Mouse (Mus musculus): ENCODE data around the gene Tenm4.

The Tenm4 gene

DNA sequence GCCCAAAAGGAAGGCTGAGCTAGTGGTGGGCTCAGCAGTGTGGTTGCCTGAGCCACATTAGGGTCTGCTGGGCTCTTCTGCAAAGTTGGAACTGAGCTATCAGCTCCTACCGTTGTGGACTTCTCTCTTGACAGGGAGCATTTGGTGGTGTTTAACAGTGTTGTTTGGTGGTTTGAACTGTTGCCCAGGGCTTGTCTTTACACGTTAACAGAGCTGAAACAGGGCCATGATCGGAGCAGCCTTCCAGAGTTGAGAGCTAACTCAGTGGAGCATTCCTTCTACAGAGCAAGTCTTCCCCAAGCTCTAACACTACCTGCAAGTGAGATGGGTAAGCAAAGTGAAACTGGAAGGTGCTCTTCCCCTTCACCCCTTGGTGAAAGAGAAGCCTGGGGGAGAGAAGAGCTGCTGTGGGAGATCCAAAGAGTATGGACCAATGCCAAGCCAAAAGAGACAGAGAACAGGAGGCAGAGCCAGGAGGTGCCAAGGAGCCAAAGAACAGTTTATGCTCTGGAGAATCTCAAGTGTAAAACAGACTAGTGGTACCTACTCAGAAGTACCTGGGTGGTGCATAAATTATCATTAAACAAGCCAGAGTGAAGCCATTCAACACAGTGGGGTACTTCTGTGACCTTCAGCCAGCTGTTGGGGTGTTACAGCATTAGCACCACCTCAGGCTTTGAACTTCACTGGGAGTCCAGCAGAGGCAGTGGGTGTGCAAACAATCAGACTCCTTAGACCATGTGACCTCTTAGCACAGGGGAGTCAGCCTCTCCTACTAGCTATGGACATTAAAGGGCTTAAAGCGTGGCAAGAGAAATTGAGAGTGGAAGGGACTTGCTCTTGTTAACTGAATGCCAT, 71.5 kb downstream of the Tenm4 start:
- no peak for DNase-seq (ENCODE audit: low read depth)

- DNase-seq (ENCODE audit: low read depth): no peak
These were observed 73.8 kb downstream of the Tenm4 start for GRCm38 (mm10) chr7:96244796-96245195.

DNA sequence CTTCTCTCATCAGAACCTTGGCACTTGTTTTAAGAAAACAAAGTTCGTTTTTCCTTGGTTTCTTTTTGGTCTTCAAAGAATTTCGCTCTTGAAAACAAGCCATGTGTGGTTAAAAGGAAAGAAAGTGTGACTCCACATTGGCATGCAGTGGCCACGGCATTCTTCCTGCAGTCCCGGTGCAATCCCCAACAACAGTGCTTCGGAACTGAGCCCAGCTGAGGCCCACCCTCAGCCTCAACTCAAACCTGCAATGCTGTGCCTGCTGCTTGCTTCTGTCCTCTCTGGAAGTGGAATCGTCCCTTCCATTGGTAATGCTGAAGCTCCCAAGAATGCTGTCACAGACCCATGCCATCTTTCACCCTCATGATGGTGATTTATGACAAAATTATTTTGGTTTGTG, 88.6 kb downstream of the Tenm4 start:
- DNase-seq (ENCODE audit: low read depth): no peak

DNA sequence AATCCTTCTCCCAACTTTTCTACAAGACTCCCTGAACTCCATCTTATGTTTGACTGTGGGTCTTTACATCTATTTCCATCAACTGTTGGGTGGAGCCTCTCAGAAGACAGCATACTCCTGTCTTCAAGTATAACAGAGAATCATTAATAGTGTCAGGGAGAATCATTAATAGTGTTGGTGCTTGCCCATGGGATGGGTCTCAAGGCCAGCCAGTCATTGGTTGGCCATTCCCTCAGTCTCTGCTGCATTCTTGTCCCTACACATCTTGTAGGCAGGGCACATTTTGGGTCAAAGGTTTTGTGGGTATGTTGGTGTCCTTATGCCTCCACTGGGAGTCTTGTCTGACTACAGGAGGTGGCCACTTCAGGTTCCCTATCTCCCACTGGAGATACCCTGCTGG, 91.1 kb downstream of the Tenm4 start:
- DNase-seq (ENCODE audit: low read depth): no peak

- no peak for DNase-seq (ENCODE audit: low read depth)
These were observed 94.9 kb downstream of the Tenm4 start for GRCm38 (mm10) chr7:96265941-96266340.

DNA sequence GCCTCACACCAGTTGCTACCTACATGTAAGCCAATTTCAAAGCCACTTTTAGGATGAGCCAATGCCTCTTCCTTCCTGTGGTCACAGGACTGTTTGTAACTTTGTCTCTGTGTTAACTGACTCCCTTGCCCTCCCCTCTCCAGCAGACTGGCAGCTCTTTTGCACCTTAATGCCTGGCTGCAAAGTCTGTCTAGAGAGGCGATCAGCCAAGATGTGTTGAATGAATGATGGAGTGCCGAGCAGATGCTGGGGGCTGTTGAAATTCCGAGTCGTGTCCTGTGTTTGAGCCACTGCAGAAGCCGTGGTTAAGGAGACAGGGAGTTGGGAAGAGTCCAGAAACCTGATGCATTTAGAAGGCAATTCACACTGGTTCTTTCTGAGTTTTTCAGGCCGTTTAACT, 96.2 kb downstream of the Tenm4 start:
- DNase-seq (ENCODE audit: low read depth): no peak

DNA sequence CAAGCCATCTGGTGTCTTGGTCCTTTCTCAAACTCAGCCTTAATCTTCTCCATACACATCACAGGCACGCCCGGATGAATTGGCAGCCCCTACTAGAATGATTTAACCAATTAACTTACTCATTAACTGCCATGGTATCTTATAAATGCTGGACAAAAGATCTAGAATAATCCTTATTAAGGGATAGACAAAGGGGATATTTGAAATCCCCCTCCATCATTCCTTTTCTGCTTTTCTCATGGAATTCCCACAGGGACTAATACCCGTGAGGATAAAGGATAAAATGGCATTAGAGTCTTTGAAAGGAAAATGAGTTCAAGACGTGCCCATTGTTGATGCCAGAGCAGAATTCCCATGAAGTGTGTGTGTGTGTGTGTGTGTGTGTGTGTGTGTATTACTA, 99.6 kb downstream of the Tenm4 start:
- no peak for DNase-seq (ENCODE audit: low read depth)

- no peak for DNase-seq (ENCODE audit: low read depth)
These were observed 101.0 kb downstream of the Tenm4 start for GRCm38 (mm10) chr7:96272068-96272467.

DNA sequence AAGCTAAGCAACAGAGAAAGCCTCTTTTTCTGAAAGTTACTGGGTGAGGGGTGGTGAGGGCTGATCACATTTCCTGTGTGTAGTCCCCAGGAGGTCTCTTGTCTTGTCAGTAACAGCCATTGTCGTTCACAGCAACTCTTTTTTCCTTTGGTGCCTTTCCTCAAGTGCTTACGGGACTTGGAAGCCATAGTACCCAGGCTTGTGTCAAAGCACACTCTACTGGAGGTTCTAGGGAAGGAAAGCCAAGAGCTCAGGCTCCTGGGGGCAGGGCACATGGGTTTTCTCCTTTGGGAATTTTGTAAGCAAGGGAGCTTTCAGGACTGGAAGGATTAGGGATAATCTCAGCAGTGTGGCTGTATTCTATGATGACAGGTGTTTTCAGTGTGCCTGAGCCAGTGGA, 103.4 kb downstream of the Tenm4 start:
- DNase-seq (ENCODE audit: low read depth): no peak

- no peak for DNase-seq (ENCODE audit: low read depth)
These were observed 106.5 kb downstream of the Tenm4 start for GRCm38 (mm10) chr7:96277550-96277949.

DNA sequence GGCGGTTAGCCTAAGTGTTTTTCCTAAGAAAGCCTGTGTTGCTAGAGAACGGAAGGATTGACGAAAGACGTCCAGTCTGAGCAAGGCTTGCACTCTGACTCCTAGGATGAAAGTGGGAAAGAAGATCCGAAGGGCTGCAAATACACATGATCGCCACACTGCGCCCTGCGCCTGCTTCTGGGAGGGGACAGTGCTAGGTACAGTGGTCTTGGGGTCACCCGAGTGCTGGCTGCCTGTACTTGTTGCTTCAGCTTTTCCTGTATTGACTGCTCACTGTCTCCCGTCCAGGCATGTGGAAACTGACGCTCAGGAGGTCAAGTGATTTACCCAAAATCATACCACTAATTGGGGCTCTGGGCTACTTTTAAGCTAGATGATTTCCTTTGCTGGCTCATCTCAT, 107.3 kb downstream of the Tenm4 start:
- no peak for DNase-seq (ENCODE audit: low read depth)

DNA sequence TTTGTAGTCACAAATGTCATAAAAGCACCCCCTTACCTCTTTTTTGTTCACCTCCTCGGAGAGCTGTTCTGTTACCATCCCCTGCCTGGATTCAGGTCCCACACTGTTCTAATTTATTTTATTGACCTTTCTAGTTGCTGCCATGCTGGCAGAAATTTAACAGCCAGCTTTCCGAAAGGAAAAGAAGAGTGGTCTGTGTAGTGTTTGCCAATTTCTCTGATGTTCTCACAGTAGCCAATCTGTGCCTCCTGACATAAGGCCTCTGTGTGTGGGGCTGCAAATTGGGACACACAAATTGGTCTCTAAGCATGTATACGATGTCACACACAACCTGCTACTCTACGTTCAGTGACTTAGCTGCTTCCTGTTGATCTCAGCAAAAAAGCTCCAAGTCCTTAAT, 109.7 kb downstream of the Tenm4 start:
- DNase-seq (ENCODE audit: low read depth): no peak

DNA sequence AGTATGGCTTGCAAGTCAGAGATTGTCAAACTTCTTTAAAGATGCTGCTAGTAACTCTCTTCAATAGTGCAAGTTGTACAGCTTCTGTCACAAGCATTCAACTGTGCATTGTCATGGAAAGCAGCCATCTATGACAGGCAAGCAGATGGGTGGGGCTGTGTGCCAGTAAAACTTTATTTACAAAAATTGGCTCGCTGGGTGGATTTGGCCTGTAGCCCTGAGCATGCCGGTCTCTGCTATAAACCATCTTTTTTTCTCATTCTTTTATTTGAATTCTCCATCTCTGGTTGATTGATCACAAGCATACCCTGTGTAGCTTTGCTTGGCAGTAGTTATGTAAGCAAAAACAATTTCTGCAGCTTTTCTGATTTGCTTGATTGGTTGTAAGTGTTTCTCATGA, 119.5 kb downstream of the Tenm4 start:
- DNase-seq (ENCODE audit: low read depth): no peak

- no peak for DNase-seq (ENCODE audit: low read depth)
These were observed 124.9 kb downstream of the Tenm4 start for GRCm38 (mm10) chr7:96295959-96296358.

GRCm38 (mm10) chr7:96300826-96301397, 129.9 kb downstream of the Tenm4 start:
- DNase-seq (ENCODE audit: low read depth): no peak

DNA sequence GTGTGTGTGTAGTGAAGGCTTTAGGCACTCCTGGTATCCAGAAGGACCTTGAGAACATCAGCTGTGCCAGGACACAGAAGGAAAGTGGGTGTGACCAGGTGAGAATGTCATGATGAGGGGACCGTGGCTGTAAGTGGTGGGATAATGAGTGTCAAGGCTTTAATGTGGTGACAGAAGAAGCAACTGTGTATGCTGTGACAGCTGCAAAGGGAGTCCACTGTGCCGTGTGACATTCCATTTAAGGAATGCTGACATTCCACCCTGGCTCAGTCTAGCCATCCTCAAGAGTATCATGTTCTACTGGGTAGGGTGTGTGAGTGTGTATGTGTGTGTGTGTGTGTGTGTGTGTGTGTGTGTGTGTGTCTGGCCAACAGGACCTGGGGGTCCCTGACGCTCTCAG, 130.8 kb downstream of the Tenm4 start:
- DNase-seq (ENCODE audit: low read depth): no peak

- no peak for DNase-seq (ENCODE audit: low read depth)
These were observed 132.9 kb downstream of the Tenm4 start for GRCm38 (mm10) chr7:96303963-96304362.

DNA sequence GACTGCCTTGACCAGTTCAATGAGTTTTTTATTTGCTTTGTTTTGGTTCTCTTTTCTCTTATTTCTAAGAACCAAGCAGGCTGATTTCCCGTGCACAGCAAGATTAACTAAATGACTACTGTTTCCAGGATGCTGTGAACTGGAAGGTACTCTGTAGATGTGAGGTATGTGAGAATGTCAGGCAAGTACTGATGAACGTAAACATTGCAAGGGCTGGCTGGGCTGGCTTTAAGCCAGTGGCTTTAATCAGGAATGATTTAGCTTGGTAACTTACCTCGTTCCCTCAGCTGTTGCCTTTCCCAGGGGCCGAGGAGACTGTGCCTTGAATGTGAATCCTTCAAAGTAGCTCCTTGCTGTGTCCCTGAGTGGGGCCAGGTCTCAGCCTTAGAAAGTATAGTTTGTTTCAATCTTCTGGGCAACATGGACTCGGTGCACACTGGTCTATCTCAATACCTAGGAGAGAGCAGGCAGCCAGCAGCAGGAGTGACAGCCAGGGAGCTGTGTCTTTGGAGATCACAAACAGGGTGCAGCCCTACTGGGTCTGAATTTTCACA, 134.4 kb downstream of the Tenm4 start:
- no peak for DNase-seq (ENCODE audit: low read depth)

- DNase-seq (ENCODE audit: low read depth): no peak
These were observed 137.1 kb downstream of the Tenm4 start for GRCm38 (mm10) chr7:96308106-96308505.

- DNase-seq (ENCODE audit: low read depth): no peak
These were observed 158.3 kb downstream of the Tenm4 start for GRCm38 (mm10) chr7:96329343-96329742.

GRCm38 (mm10) chr7:96331186-96331585, 160.1 kb downstream of the Tenm4 start:
- DNase-seq (ENCODE audit: low read depth): no peak

DNA sequence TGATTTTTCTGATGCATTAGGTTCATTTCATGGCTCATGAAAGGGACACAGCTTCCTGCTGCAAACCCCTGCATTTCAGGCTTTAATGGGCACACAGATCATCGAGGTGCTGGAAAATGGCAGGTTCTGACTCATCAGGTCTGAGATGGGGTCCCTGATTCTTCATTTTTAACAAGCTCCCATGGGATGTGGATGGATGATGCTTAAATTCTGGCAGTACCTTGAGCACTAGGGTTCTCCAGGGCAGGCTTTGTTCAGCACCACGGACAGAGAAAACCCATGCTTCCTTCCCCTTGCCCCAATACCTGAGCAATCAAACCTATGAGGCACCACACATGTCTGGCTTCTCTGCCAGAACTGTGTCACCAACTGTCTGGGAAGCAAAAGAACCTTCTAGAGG, 163.3 kb downstream of the Tenm4 start:
- DNase-seq (ENCODE audit: low read depth): no peak

DNA sequence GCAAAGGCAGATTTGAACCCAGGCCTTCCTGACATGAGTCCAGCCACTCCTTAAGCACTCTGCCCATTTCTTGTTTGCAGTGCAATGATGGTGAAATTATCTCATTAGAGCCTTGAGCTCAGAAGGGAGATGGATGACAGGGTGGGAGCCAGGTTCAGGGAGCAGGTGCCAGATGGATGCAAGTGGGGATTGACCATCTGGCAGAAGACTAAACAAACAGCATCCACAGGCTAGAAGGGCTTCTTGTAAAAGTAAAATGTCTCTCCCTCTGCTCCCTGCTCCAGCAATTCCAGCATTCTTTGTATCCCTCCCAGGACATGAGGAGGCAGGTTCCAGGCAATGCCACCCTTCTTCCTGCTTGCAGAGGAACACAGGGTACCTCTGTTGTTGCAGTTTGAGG, 165.3 kb downstream of the Tenm4 start:
- DNase-seq (ENCODE audit: low read depth): no peak

DNA sequence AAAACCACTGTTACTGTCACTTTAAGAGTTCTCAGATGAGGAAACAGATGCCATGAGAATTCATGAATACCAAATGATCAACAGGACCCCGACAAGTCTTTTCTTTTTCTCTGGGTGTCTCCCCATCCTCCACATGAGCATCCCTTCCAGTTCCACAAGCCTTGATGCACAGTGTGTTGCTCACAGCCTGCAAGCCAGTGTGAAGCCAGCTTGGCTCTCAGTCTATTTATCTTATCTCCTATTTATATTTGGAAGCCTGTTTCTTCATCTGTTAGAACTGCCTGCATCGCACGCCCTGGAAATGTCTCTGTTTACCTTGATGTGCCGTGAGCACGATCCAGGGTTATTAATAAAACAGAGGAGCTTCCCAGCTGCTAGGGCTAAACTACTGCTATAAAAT, 169.8 kb downstream of the Tenm4 start:
- DNase-seq (ENCODE audit: low read depth): no peak

Measured in 416B (cell line).